Mouse (Mus musculus) midbrain, embryonic 14.5 days (tissue): ENCODE data around the gene E030018B13Rik. TPM values are rescaled to one million over a fixed set of nuclear protein-coding genes. Genes with fewer than 3 reads are reported as not detected.

ENCODE experiments used
- ATAC-seq: fragments of 200-750 bp; cut with Nextera tagmentation; 2 replicates; pipeline ENCODE4 v1.8.0; 2017; ENCODE audit warnings: moderate number of reproducible peaks, moderate library complexity; ENCODE audit not compliant: low FRiP score, low TSS enrichment
- DNase-seq: peaks from one replicate; pipeline ENCODE4 v3.0.0-alpha.2; 2015
- H3K27ac ChIP-seq: fragments of 300-500 bp; sonication (generic); replicated peaks from 2 replicates; pipeline ENCODE4 v1.5.1; 2014; ENCODE audit warnings: mild to moderate bottlenecking, low read depth, low read length, moderate library complexity
- H3K27me3 ChIP-seq: fragments of 300-500 bp; sonication (generic); 2 replicates; pipeline ENCODE4 v1.6.1; 2014; ENCODE audit warnings: low read length, control low read depth, mixed read lengths; ENCODE audit not compliant: control insufficient read depth, insufficient read depth
- H3K36me3 ChIP-seq: fragments of 300-500 bp; sonication (generic); 2 replicates; pipeline ENCODE4 v1.6.1; 2014; ENCODE audit warnings: low read length, control low read depth; ENCODE audit not compliant: control insufficient read depth, insufficient read depth
- H3K4me1 ChIP-seq: fragments of 300-500 bp; sonication (generic); 2 replicates; pipeline ENCODE4 v1.6.1; 2014; ENCODE audit warnings: mild to moderate bottlenecking, antibody characterized with exemption, low read length, control low read depth; ENCODE audit not compliant: control insufficient read depth, insufficient read depth
- H3K4me2 ChIP-seq: fragments of 300-500 bp; sonication (generic); 2 replicates; pipeline ENCODE4 v1.6.1; 2014; ENCODE audit warnings: mild to moderate bottlenecking, low read length, moderate library complexity
- H3K4me3 ChIP-seq: fragments of 300-500 bp; sonication (generic); replicated peaks from 2 replicates; pipeline ENCODE4 v1.5.1; 2014; ENCODE audit warnings: low read depth, low read length
- H3K9ac ChIP-seq: fragments of 300-500 bp; sonication (generic); replicated peaks from 2 replicates; pipeline ENCODE4 v1.6.1; 2014; ENCODE audit warnings: mild to moderate bottlenecking, low read length, moderate library complexity
- H3K9me3 ChIP-seq: fragments of 300-500 bp; sonication (generic); 2 replicates; pipeline ENCODE4 v1.6.1; 2016; ENCODE audit warnings: low read length, control low read depth, mixed read lengths; ENCODE audit not compliant: control insufficient read depth
- WGBS: fragments of 180-500 bp; shearing (Covaris S2); extraction: QIAGEN DNeasy Blood & Tissue Kit; methylation state at CpG from one replicate; pipeline ENCODE4 v1.1.7; 2014; 5-methylcytosine and 5-hydroxymethylcytosine counted together
- polyA plus RNA-seq: library from polyadenylated mRNA; unstranded; fragments of >200 nt; fragmentation: Nextera tagmentation; extraction: Ambion mirVana; gene quantifications from 2 replicates; pipeline ENCODE4 v1.2.1, GENCODE M21; 2014

Gene E030018B13Rik
- polyA plus RNA-seq = not detected in 2 replicates

- Histone ChIP-seq H3K4me2 (no peak within 1 kb of the TSS), H3K27ac (no peak within 1 kb of the TSS), H3K36me3 (no peaks in the 10 kb centered on the region), H3K9me3 (no peaks in the 10 kb centered on the region), H3K9ac (no peak within 1 kb of the TSS), H3K4me1 (peaks cover 20% of the 10 kb centered on the region), H3K27me3 (no peaks in the 10 kb centered on the region), H3K4me3 (no peak within 1 kb of the TSS)
- no peak for ATAC-seq
- WGBS = 90% methylated on average over 6 of the region's 6 CpGs
- DNase-seq = no peak
Measured at GRCm38 (mm10) chr7:63916268-63916907, at the start of gene E030018B13Rik. Gene E030018B13Rik, plus strand, starts transcription at chr7:63916857.

GRCm38 (mm10) chr7:63868356-63868918, 48.2 kb upstream of the E030018B13Rik start:
- Histone ChIP-seq H3K4me1 (no peaks in the 10 kb centered on the region), H3K27me3 (no peaks in the 10 kb centered on the region), H3K36me3 (no peaks in the 10 kb centered on the region), H3K27ac (no peak overlapping the region), H3K4me2 (no peak overlapping the region), H3K4me3 (no peak overlapping the region), H3K9ac (no peak overlapping the region), H3K9me3 (no peaks in the 10 kb centered on the region)
- 66% methylated on average over 6 of the region's 6 CpGs for WGBS
- DNase-seq (no peak), ATAC-seq (no peak)

GRCm38 (mm10) chr7:63871698-63872097, 45.0 kb upstream of the E030018B13Rik start:
- no peak for DNase-seq
- Histone ChIP-seq H3K27ac (no peak overlapping the region), H3K9me3 (no peaks in the 10 kb centered on the region), H3K4me3 (no peak overlapping the region), H3K4me1 (no peaks in the 10 kb centered on the region), H3K36me3 (no peaks in the 10 kb centered on the region), H3K9ac (no peak overlapping the region), H3K27me3 (no peaks in the 10 kb centered on the region), H3K4me2 (no peak overlapping the region)
- WGBS = 83% methylated on average over 6 of the region's 6 CpGs
- ATAC-seq = no peak

- 72% methylated on average over 12 of the region's 12 CpGs for WGBS
- Histone ChIP-seq H3K4me2 (no peak overlapping the region), H3K9me3 (no peaks in the 10 kb centered on the region), H3K36me3 (no peaks in the 10 kb centered on the region), H3K4me1 (no peaks in the 10 kb centered on the region), H3K4me3 (no peak overlapping the region), H3K27me3 (no peaks in the 10 kb centered on the region), H3K9ac (no peak overlapping the region), H3K27ac (no peak overlapping the region)
- ATAC-seq (no peak), DNase-seq (no peak)
Measured at GRCm38 (mm10) chr7:63873880-63874279, 42.8 kb upstream of the E030018B13Rik start.

- Histone ChIP-seq H3K36me3 (no peaks in the 10 kb centered on the region), H3K9ac (no peak overlapping the region), H3K27me3 (no peaks in the 10 kb centered on the region), H3K4me1 (no peaks in the 10 kb centered on the region), H3K9me3 (no peaks in the 10 kb centered on the region), H3K4me3 (no peak overlapping the region), H3K27ac (no peak overlapping the region), H3K4me2 (no peak overlapping the region)
- ATAC-seq (no peak), DNase-seq (no peak)
Measured at GRCm38 (mm10) chr7:63875686-63876085, 41.0 kb upstream of the E030018B13Rik start.

GRCm38 (mm10) chr7:63876640-63877039, 40.0 kb upstream of the E030018B13Rik start:
- Histone ChIP-seq H3K4me1 (no peaks in the 10 kb centered on the region), H3K4me3 (no peak overlapping the region), H3K4me2 (no peak overlapping the region), H3K27ac (no peak overlapping the region), H3K9ac (no peak overlapping the region), H3K27me3 (no peaks in the 10 kb centered on the region), H3K9me3 (no peaks in the 10 kb centered on the region), H3K36me3 (no peaks in the 10 kb centered on the region)
- DNase-seq = no peak
- WGBS = 98% methylated on average over 2 of the region's 2 CpGs
- ATAC-seq = no peak

GRCm38 (mm10) chr7:63877610-63878009, 39.0 kb upstream of the E030018B13Rik start:
- 29% methylated on average over 14 of the region's 14 CpGs for WGBS
- DNase-seq (no peak), ATAC-seq (no peak)
- Histone ChIP-seq H3K4me3 (no peak overlapping the region), H3K9me3 (no peaks in the 10 kb centered on the region), H3K27me3 (no peaks in the 10 kb centered on the region), H3K4me2 (no peak overlapping the region), H3K9ac (no peak overlapping the region), H3K4me1 (no peaks in the 10 kb centered on the region), H3K36me3 (no peaks in the 10 kb centered on the region), H3K27ac (no peak overlapping the region)

- Histone ChIP-seq H3K9me3 (no peaks in the 10 kb centered on the region), H3K36me3 (no peaks in the 10 kb centered on the region), H3K27ac (no peak overlapping the region), H3K4me1 (no peaks in the 10 kb centered on the region), H3K4me3 (no peak overlapping the region), H3K9ac (no peak overlapping the region), H3K27me3 (no peaks in the 10 kb centered on the region), H3K4me2 (no peak overlapping the region)
- DNase-seq = no peak
- no peak for ATAC-seq
- 94% methylated on average over 6 of the region's 6 CpGs for WGBS
Measured at GRCm38 (mm10) chr7:63879583-63879982, 37.1 kb upstream of the E030018B13Rik start.

- ATAC-seq = no peak
- 91% methylated on average over 7 of the region's 7 CpGs for WGBS
- H3K27ac ChIP-seq = no peak overlapping the region
Measured at GRCm38 (mm10) chr7:63882739-63883138, 33.9 kb upstream of the E030018B13Rik start.

More at GRCm38 (mm10) chr7:63882739-63883138, 33.9 kb upstream of the E030018B13Rik start:
- Histone ChIP-seq H3K27me3 (no peaks in the 10 kb centered on the region), H3K9ac (no peak overlapping the region), H3K4me2 (no peak overlapping the region), H3K4me1 (no peaks in the 10 kb centered on the region), H3K4me3 (no peak overlapping the region), H3K9me3 (no peaks in the 10 kb centered on the region), H3K36me3 (peaks cover 6% of the 10 kb centered on the region; the same call in 1 of the 2 replicates)
- no peak for DNase-seq
